Mouse (Mus musculus): ENCODE results near the gene Rtl1.

DNA sequence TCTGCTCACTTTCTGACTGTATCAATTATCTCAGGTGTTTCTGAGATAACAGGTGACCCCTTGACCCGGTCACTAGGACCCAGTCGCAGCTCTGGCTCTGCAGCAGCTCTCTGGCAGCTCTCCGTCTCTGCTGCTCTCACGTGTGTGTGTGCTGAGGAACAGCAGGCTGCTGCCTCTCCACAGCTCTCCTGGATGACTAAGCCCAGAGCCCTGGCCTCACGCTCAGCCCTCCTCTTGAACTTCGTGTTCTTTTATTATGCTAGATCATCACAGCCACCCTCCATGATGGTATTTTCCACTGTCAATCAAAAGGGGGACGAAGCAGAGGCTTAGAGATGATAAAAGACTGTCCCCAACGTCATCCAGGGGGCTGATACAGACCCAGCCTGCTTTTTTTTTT, 15.2 kb upstream of the Rtl1 start:
- no peak for TF ChIP-seq CTCF (IDR thresholded peaks at IDR 0.05; ENCODE audit: extremely low read depth, insufficient read depth, low read length)
- 0 out of 2 replicates have a peak, but pooled peaks have one; percentile 31 for TF ChIP-seq POLR2A (IDR thresholded peaks at IDR 0.05; ENCODE audit: extremely low read depth, insufficient read depth, low read length)

Measured in cortical plate, adult 2 months (tissue).